Mouse (Mus musculus) kidney, adult 2 months (tissue): ENCODE measurements around the gene Ube2t.

Experiments used
- CTCF ChIP-seq: fragments of 200-500 bp; conservative IDR thresholded peaks from 2 replicates; pipeline ENCODE4 v1.5.1; 2011; ENCODE audit warnings: low read depth, mild to moderate bottlenecking, control low read depth, low read length, moderate library complexity, mixed read lengths; ENCODE audit not compliant: insufficient read depth, insufficient read length
- POLR2A ChIP-seq: fragments of 200-500 bp; IDR thresholded peaks from one replicate; pipeline ENCODE4 v1.6.1; 2011; ENCODE audit warnings: low read depth, low read length, control low read depth

DNA sequence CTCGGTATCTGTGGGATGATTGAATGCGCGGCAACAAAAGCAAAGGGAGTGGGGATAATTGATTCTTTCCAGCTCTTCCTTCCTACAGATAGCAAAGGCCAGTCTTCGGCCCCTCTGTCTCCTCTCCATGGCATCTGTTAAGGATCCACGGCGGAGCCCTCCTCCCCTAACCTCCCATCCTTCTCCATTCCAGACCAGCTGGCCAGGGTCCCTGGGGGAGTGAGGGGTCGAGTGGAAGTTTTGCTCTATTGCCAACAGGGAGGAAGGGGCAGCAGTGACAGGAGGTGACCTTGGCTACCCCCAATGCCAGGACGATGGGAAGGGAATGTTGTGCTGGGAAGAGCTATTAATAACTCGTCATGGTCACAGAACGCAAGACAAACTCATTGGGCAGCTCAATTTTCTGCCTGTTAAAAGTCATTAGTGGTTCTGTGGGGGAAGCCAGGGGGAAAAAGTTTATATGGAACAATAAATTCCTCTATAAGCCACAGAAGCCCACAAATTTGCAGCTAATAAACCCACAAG, 52.6 kb downstream of the Ube2t start:
- no peak for TF ChIP-seq CTCF
- no peak for TF ChIP-seq POLR2A
